Mouse (Mus musculus): Measurements from ENCODE around the gene Tat.

GRCm38 (mm10) chr8:109997381-109997780 lies 7.1 kb downstream of the Tat start:
- TF ChIP-seq CTCF (conservative IDR thresholded peaks at IDR 0.05; ENCODE audit: insufficient read depth, insufficient read length, low read depth, low read length) (no peak), POLR2A (IDR thresholded peaks at IDR 0.05; ENCODE audit: low read depth, low read length) (no peak)

Data from kidney, adult 2 months (tissue).